Mouse (Mus musculus) CH12.LX (cell line): Measurements from ENCODE around the gene Gm17334. TPM values are rescaled to one million over a fixed set of nuclear protein-coding genes. Genes with fewer than 3 reads are reported as not detected.

Experiments
- DNase-seq: peaks from one replicate; pipeline ENCODE4 v3.0.0-alpha.2; 2013; ENCODE audit errors: extremely low read depth
- H3K27ac ChIP-seq: 2 replicates; pipeline ENCODE4 v1.5.1; 2012; ENCODE audit warnings: low read depth, mild to moderate bottlenecking, control low read depth, moderate library complexity; ENCODE audit not compliant: insufficient read depth
- H3K27me3 ChIP-seq: replicated peaks from 2 replicates; pipeline ENCODE3; 2012; ENCODE audit warnings: inconsistent platforms
- H3K36me3 ChIP-seq, 2 experiments: replicated peaks in 1 of 2; 2 replicates each; pipeline versions ENCODE3 to v1.6.1; 2012; ENCODE audit warnings: inconsistent platforms in 1 of 2, low read length in 1 of 2, mild to moderate bottlenecking in 1 of 2, mixed read lengths in 1 of 2, moderate library complexity in 1 of 2; ENCODE audit not compliant: control insufficient read depth in 1 of 2, insufficient read depth in 1 of 2
- H3K4me1 ChIP-seq, 2 experiments: 2 replicates each; pipeline ENCODE4 v1.6.1; 2012; ENCODE audit warnings: inconsistent platforms in 1 of 2, moderate library complexity in 1 of 2; ENCODE audit not compliant: insufficient read depth in 2 of 2, control insufficient read depth in 1 of 2
- H3K4me2 ChIP-seq: 2 replicates; pipeline ENCODE4 v1.6.1; 2012; ENCODE audit warnings: low read depth, mild to moderate bottlenecking, control low read depth; ENCODE audit not compliant: poor library complexity, insufficient read depth, severe bottlenecking
- H3K4me3 ChIP-seq, 3 experiments: fragments of 150-350 bp in 1 of 3; sonication (generic) in 1 of 3; replicated peaks in 1 of 3; 2 replicates each; pipeline versions ENCODE3 to v1.5.1; 2011 to 2012; ENCODE audit warnings: low read depth in 2 of 3, low read length in 2 of 3, mild to moderate bottlenecking in 2 of 3, moderate library complexity in 2 of 3, control low read depth in 1 of 3, improper control_type of control experiment in 1 of 3, inconsistent platforms in 1 of 3, mixed read lengths in 1 of 3; ENCODE audit not compliant: poor library complexity in 1 of 3
- H3K79me2 ChIP-seq: replicated peaks from 2 replicates; pipeline ENCODE4 v1.6.1; 2012; ENCODE audit warnings: mild to moderate bottlenecking, moderate library complexity; ENCODE audit not compliant: control insufficient read depth, poor library complexity, insufficient read depth, severe bottlenecking; ENCODE audit errors: extremely low read depth
- H3K9ac ChIP-seq: 2 replicates; pipeline ENCODE4 v1.6.1; 2012; ENCODE audit warnings: low read depth, mild to moderate bottlenecking, control low read depth, moderate library complexity; ENCODE audit not compliant: insufficient read depth
- H3K9me3 ChIP-seq: replicated peaks from 2 replicates; pipeline ENCODE3; 2012; ENCODE audit warnings: low read length, inconsistent platforms, mixed read lengths
- CHD1 ChIP-seq: IDR thresholded peaks from 2 replicates; pipeline ENCODE4 v1.6.1; 2012; ENCODE audit warnings: low read depth, low read length, improper control_type of control experiment, inconsistent platforms
- CTCF ChIP-seq, 2 experiments: IDR thresholded peaks in 1 of 2; conservative IDR thresholded peaks in 1 of 2; 2 replicates each; pipeline ENCODE4 v1.5.1; 2011 to 2012; ENCODE audit warnings: low read depth in 2 of 2, low read length in 2 of 2, improper control_type of control experiment in 1 of 2, inconsistent platforms in 1 of 2, mild to moderate bottlenecking in 1 of 2, moderate library complexity in 1 of 2
- ELF1 ChIP-seq: IDR thresholded peaks from 2 replicates; pipeline ENCODE4 v1.6.1; 2014; ENCODE audit warnings: low read depth, mild to moderate bottlenecking, inconsistent platforms, low read length, improper control_type of control experiment
- GABPA ChIP-seq: IDR thresholded peaks from 2 replicates; pipeline ENCODE4 v1.6.1; 2012; ENCODE audit warnings: low read depth, low read length, improper control_type of control experiment, inconsistent platforms; ENCODE audit not compliant: insufficient replicate concordance
- HCFC1 ChIP-seq: IDR thresholded peaks from 2 replicates; pipeline ENCODE4 v1.6.1; 2012; ENCODE audit warnings: low read depth, mild to moderate bottlenecking, inconsistent platforms, low read length, improper control_type of control experiment
- JUND ChIP-seq: conservative IDR thresholded peaks from 2 replicates; pipeline ENCODE4 v1.6.1; 2011; ENCODE audit warnings: low read depth, low read length, improper control_type of control experiment
- MAFK ChIP-seq: IDR thresholded peaks from 2 replicates; pipeline ENCODE4 v1.6.1; 2011; ENCODE audit warnings: low read length, improper control_type of control experiment; ENCODE audit not compliant: insufficient replicate concordance
- RAD21 ChIP-seq: IDR thresholded peaks from 2 replicates; pipeline ENCODE4 v1.6.1; 2011; ENCODE audit warnings: low read depth, mild to moderate bottlenecking, low read length, improper control_type of control experiment, moderate library complexity
- SMC3 ChIP-seq: IDR thresholded peaks from 2 replicates; pipeline ENCODE4 v1.6.1; 2011; ENCODE audit warnings: low read depth, low read length, improper control_type of control experiment
- TBP ChIP-seq: conservative IDR thresholded peaks from 2 replicates; pipeline ENCODE4 v1.6.1; 2011; ENCODE audit warnings: low read depth, low read length, improper control_type of control experiment
- TCF12 ChIP-seq: IDR thresholded peaks from 2 replicates; pipeline ENCODE4 v1.6.1; 2014; ENCODE audit warnings: low read depth, mild to moderate bottlenecking, inconsistent platforms, low read length, improper control_type of control experiment
- USF1 ChIP-seq: IDR thresholded peaks from 2 replicates; pipeline ENCODE4 v1.6.1; 2014; ENCODE audit warnings: low read depth, mild to moderate bottlenecking, inconsistent platforms, low read length, improper control_type of control experiment
- ZC3H11A ChIP-seq: IDR thresholded peaks from 2 replicates; pipeline ENCODE4 v1.6.1; 2012; ENCODE audit warnings: low read depth, mild to moderate bottlenecking, inconsistent platforms, low read length, improper control_type of control experiment
- dilution Hi-C: fragments of 300-500 bp; cut with MboI; formaldehyde crosslinking; loops from 2 replicates; pipeline ENCODE4 v1.14.3; 2020; ENCODE audit warnings: low sequenced_read_pairs; ENCODE audit not compliant: extremely low pct_unique_long_range_greater_than_20kb, extremely low pct_ligation_motif_present
- in situ Hi-C: fragments of 300-500 bp; cut with MboI; formaldehyde crosslinking; loops from 3 replicates; pipeline ENCODE4 v1.14.3; 2019; ENCODE audit warnings: low sequenced_read_pairs, low pct_ligation_motif_present, low pct_unique_long_range_greater_than_20kb, mixed read lengths
- polyA plus RNA-seq: library from polyadenylated mRNA; unstranded; fragments of >175 nt; gene quantifications from 2 replicates; pipeline ENCODE4 v1.2.1, GENCODE M21; 2012; ENCODE audit warnings: low read depth; ENCODE audit not compliant: insufficient read length
- total RNA-seq, 2 experiments: library from RNA; depleted of rRNA; stranded (reverse); fragments of 300-350 nt in 1 of 2; fragments of >200 nt in 1 of 2; gene quantifications; 2 replicates each; pipeline ENCODE4 v1.2.3; 2012 to 2014

The Gm17334 gene
- total and polyA plus RNA-seq, 3 experiments, result 0.47 to 0.72 TPM; not detected in 1

- H3K27me3 ChIP-seq, result no peaks in the 10 kb centered on the region
- dilution Hi-C loops (no loop called here), in situ Hi-C loops (no loop called here)
- H3K36me3 ChIP-seq, result peaks cover 35 to 57% of the 10 kb centered on the region in 2 experiments
- H3K4me2 ChIP-seq, result no peak overlapping the region
- no peaks in the 10 kb centered on the region for H3K9me3 ChIP-seq
- H3K79me2 ChIP-seq, result 0 out of 2 replicates have a peak, but pooled peaks cover 6% of the 10 kb centered on the region
- H3K27ac ChIP-seq, result no peak overlapping the region
- no peak for DNase-seq
- H3K4me1 ChIP-seq, result peaks cover 12 to 73% of the 10 kb centered on the region in 2 experiments
- H3K9ac ChIP-seq, result no peak overlapping the region
- no peak overlapping the region for H3K4me3 ChIP-seq
- no peak for TF ChIP-seq USF1
Observed at GRCm38 (mm10) chr11:53781201-53781775, 8.3 kb upstream of the Gm17334 start.

DNA sequence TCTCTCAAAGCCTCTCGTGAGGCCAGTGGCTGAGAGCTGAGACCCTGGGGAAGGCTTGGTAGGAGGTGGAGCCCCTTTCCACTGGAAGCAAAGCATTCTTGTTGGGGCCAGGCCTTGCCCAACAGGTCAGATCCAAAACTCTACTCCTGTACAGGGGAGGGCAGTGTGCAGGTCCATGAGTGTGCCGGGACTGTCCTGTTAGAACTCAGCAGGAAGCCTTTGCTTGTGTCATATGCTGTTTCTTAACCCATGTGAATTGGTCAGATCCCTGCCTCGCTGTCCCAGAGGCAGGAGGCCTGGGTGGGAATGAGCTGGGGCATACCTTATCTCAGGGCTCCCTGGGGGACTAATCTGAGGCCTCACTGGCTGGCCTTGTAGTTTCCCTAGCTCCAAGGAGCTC lies 7.3 kb upstream of the Gm17334 start:
- Histone ChIP-seq H3K27me3 (no peaks in the 10 kb centered on the region), H3K36me3 (peaks cover 44 to 68% of the 10 kb centered on the region in 2 experiments), H3K9me3 (no peaks in the 10 kb centered on the region), H3K4me3 (no peak overlapping the region), H3K27ac (no peak overlapping the region), H3K79me2 (0 out of 2 replicates have a peak, but pooled peaks cover 6% of the 10 kb centered on the region), H3K4me2 (no peak overlapping the region), H3K9ac (no peak overlapping the region), H3K4me1 (peaks cover 15 to 66% of the 10 kb centered on the region in 2 experiments)
- TF ChIP-seq CTCF (conservative IDR thresholded peaks at IDR 0.05 in 1 of 2, IDR thresholded peaks at IDR 0.05 in 1 of 2; ENCODE audit: low read depth in 2 of 2, low read length in 2 of 2), result no peak
- TF ChIP-seq SMC3, result no peak
- no peak for TF ChIP-seq TBP
- dilution Hi-C loops (no loop called here), in situ Hi-C loops (no loop called here)
- no peak for DNase-seq

DNA sequence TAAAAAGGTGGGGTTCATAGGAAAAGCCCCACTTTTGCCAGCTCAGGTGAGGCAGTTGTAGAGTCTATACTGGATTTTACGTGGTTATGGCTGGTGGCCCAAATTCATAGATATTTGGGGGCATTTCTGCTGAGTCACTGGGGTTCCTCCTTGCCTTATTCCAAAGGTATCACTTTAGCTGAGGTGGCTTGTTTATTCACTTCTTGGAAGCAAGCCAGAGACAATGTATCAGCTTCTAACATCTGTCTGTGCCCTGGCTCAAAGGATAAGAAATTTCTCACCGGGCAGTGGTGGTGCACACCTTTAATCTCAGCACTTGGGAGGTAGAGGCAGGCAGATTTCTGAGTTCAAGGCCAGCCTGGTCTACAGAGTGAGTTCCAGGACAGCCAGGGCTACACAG lies 6.8 kb upstream of the Gm17334 start:
- Histone ChIP-seq H3K27ac (no peak overlapping the region), H3K9me3 (no peaks in the 10 kb centered on the region), H3K79me2 (0 out of 2 replicates have a peak, but pooled peaks cover 10% of the 10 kb centered on the region), H3K27me3 (no peaks in the 10 kb centered on the region), H3K4me2 (no peak overlapping the region), H3K9ac (no peak overlapping the region), H3K36me3 (peaks cover 48 to 72% of the 10 kb centered on the region in 2 experiments), H3K4me1 (peaks cover 15 to 66% of the 10 kb centered on the region in 2 experiments), H3K4me3 (no peak overlapping the region)
- dilution Hi-C loops (no loop called here), in situ Hi-C loops (no loop called here)
- no peak for DNase-seq
- TF ChIP-seq MAFK (no peak), GABPA (no peak), CHD1 (no peak), ELF1 (no peak), RAD21 (no peak), JUND (no peak), ZC3H11A (no peak), HCFC1 (no peak), TCF12 (no peak)
